Mouse (Mus musculus) heart, postnatal 0 days (tissue): ENCODE measurements around the gene Camta1.

Experiments used
- CTCF ChIP-seq: IDR thresholded peaks from 2 replicates; pipeline ENCODE4 v1.5.1; 2016; ENCODE audit warnings: antibody characterized with exemption, control low read depth, low read depth
- EP300 ChIP-seq: IDR thresholded peaks from 2 replicates; pipeline ENCODE4 v1.6.1; 2016; ENCODE audit warnings: antibody characterized with exemption, low read depth

DNA sequence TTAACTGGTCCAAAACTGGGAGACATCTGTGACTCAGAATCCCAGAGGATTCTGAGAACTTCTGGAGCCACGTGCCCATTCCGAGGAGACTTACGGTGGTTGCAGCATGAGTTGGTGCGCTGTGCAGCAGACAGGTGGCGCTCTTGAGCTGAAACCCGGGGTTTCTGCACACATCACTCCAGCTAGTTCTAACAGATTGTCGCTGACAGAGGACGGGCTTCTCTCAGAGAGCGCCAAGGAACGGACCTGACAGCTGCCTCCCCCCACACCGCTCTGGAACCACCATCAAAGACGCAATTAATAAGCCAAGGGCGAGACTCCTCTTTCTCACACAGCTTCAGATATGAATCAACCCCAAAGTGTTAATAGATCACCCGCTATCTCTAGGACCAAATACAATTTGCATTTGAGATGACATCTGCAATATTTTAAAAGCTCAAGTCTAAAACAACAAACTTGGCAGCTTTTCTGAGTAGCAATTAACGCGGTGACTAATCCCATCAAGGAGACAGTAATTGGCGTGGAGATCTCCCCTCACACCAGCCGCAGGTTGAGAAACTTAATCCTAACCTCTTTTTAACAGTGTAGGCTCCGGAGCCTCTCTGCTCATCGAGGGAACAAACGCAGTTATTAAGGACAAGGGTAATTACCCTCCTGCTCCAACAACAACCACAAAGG, 378.2 kb downstream of the Camta1 start:
- TF ChIP-seq CTCF (peak; percentile 75), EP300 (no peak)
